Mouse (Mus musculus) lung, embryonic 14.5 days (tissue): Measurements from ENCODE around the gene Lmln. TPM values are rescaled to one million over a fixed set of nuclear protein-coding genes. Genes with fewer than 3 reads are reported as not detected.
"Not testable (repeated sequence)": the region's sequence is repeated elsewhere in the genome, so short reads cannot be mapped to it uniquely, and the experiment has no call there.

Experiments
- ATAC-seq: fragments of 200-750 bp; cut with Nextera tagmentation; 2 replicates; pipeline ENCODE4 v1.8.0; 2017; ENCODE audit warnings: mild to moderate bottlenecking, moderate TSS enrichment, moderate library complexity; ENCODE audit not compliant: insufficient read depth
- DNase-seq: peaks from one replicate; pipeline ENCODE4 v3.0.0-alpha.2; 2015
- H3K27ac ChIP-seq: fragments of 300-500 bp; sonication (generic); 2 replicates; pipeline ENCODE4 v1.5.1; 2014; ENCODE audit warnings: low read depth, mild to moderate bottlenecking, moderate library complexity
- H3K27me3 ChIP-seq: fragments of 300-500 bp; sonication (generic); 2 replicates; pipeline ENCODE4 v1.6.1; 2014; ENCODE audit warnings: low read length, control low read depth; ENCODE audit not compliant: insufficient read depth
- H3K36me3 ChIP-seq: fragments of 300-500 bp; sonication (generic); 2 replicates; pipeline ENCODE4 v1.6.1; 2014; ENCODE audit warnings: control low read depth; ENCODE audit not compliant: insufficient read depth
- H3K4me1 ChIP-seq: fragments of 300-500 bp; sonication (generic); 2 replicates; pipeline ENCODE4 v1.6.1; 2014; ENCODE audit warnings: antibody characterized with exemption, control low read depth; ENCODE audit not compliant: insufficient read depth
- H3K4me2 ChIP-seq: fragments of 300-500 bp; sonication (generic); 2 replicates; pipeline ENCODE4 v1.6.1; 2014; ENCODE audit warnings: mild to moderate bottlenecking
- H3K4me3 ChIP-seq: fragments of 300-500 bp; sonication (generic); 2 replicates; pipeline ENCODE4 v1.5.1; 2014; ENCODE audit warnings: low read depth, low read length
- H3K9ac ChIP-seq: fragments of 300-500 bp; sonication (generic); 2 replicates; pipeline ENCODE4 v1.6.1; 2014
- H3K9me3 ChIP-seq: fragments of 300-500 bp; sonication (generic); 2 replicates; pipeline ENCODE4 v1.6.1; 2016; ENCODE audit warnings: low read depth, low read length, control low read depth
- CTCF ChIP-seq: IDR thresholded peaks from 2 replicates; pipeline ENCODE4 v1.5.1; 2016; ENCODE audit warnings: antibody characterized with exemption, low read depth
- WGBS: fragments of 180-500 bp; shearing (Covaris S2); extraction: QIAGEN DNeasy Blood & Tissue Kit; methylation state at CpG from one replicate; pipeline ENCODE4 v1.1.7; 2014; 5-methylcytosine and 5-hydroxymethylcytosine counted together
- polyA plus RNA-seq: library from polyadenylated mRNA; unstranded; fragments of >200 nt; fragmentation: Nextera tagmentation; extraction: Ambion mirVana; gene quantifications from 2 replicates; pipeline ENCODE4 v1.2.1, GENCODE M21; 2014

The Lmln gene
- polyA plus RNA-seq, 1 experiment from 2014 or later, result 3.8 TPM

GRCm38 (mm10) chr16:33048004-33048403 lies 14.3 kb upstream of the Lmln start:
- no peaks in the 10 kb centered on the region for H3K36me3 ChIP-seq
- H3K9me3 ChIP-seq, result no peaks in the 10 kb centered on the region
- no peak overlapping the region for H3K9ac ChIP-seq
- H3K27ac ChIP-seq, result no peak overlapping the region
- DNase-seq, result no peak
- H3K27me3 ChIP-seq, result no peaks in the 10 kb centered on the region
- no peak for ATAC-seq
- no peak overlapping the region for H3K4me2 ChIP-seq
- no peak for TF ChIP-seq CTCF
- H3K4me3 ChIP-seq, result no peak overlapping the region
- H3K4me1 ChIP-seq, result no peaks in the 10 kb centered on the region
- WGBS, result 85% methylated on average over 1 of the region's 1 CpGs

- ATAC-seq (no peak), DNase-seq (no peak)
- no peaks in the 10 kb centered on the region for H3K9me3 ChIP-seq
- H3K4me1 ChIP-seq, result no peaks in the 10 kb centered on the region
- no peak overlapping the region for H3K4me3 ChIP-seq
- no peak overlapping the region for H3K27ac ChIP-seq
- H3K9ac ChIP-seq, result no peak overlapping the region
- no peaks in the 10 kb centered on the region for H3K27me3 ChIP-seq
- no peak for TF ChIP-seq CTCF
- WGBS, result 72% methylated on average over 2 of the region's 2 CpGs
- H3K4me2 ChIP-seq, result no peak overlapping the region
- no peaks in the 10 kb centered on the region for H3K36me3 ChIP-seq
These were observed 13.6 kb upstream of the Lmln start for GRCm38 (mm10) chr16:33048686-33049085.

DNA sequence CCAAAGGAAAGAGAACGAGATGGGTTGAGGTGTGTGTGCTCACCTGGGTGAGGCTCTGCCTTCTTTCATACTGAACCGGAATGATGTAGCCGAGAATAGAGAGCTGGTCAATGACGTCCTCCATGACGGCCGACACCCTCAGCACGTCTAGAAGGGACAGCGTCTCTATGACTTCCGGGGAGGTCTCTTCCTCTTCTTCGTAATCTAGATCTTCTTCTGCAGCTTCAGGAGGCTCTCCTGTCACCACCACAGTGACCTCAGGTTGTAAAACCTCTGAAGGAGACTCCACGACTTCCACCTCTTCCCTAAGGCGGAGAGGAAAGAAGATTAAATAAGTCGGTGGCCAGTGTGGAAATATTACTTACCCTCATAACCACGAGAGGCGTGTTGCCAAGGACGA lies 12.5 kb upstream of the Lmln start:
- H3K9ac ChIP-seq, result no peak overlapping the region
- DNase-seq, result no peak
- H3K4me2 ChIP-seq, result no peak overlapping the region
- no peaks in the 10 kb centered on the region for H3K27me3 ChIP-seq
- ATAC-seq, result no peak
- WGBS, result 89% methylated on average over 16 of the region's 16 CpGs
- H3K9me3 ChIP-seq, result no peaks in the 10 kb centered on the region
- H3K4me1 ChIP-seq, result no peaks in the 10 kb centered on the region
- H3K27ac ChIP-seq, result no peak overlapping the region
- no peak overlapping the region for H3K4me3 ChIP-seq
- H3K36me3 ChIP-seq, result no peaks in the 10 kb centered on the region
- TF ChIP-seq CTCF, result no peak

DNA sequence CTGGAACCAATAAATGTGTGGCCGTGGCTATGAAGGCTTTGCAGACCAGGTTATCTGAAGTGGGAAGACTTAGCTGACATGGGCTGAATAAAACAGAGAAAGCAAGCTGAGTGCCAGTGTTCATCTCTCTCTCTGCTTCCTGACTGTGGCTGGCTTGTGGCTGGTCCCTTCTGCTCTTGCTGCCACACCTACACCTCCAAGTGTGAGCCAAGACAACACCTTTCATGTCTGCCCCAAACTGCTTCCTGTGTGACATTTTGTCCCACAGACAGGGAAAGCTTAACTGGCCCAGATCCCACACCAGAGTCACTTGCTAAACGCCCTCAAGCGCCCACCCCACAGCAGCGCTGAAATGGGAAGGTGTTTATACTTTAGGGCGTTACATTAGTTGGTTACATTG lies 9.2 kb upstream of the Lmln start:
- no peak for DNase-seq
- 62% methylated on average over 5 of the region's 5 CpGs for WGBS
- no peak for TF ChIP-seq CTCF

GRCm38 (mm10) chr16:33054927-33055326 lies 7.4 kb upstream of the Lmln start:
- not testable (repeated sequence) for H3K4me3 ChIP-seq, ATAC-seq, H3K27me3 ChIP-seq, DNase-seq, H3K27ac ChIP-seq, H3K9ac ChIP-seq, H3K4me2 ChIP-seq, H3K9me3 ChIP-seq, H3K4me1 ChIP-seq
- peaks cover 23% of the 10 kb centered on the region for H3K36me3 ChIP-seq
- 86% methylated on average over 2 of the region's 2 CpGs for WGBS

More for the DNA sequence above, 9.2 kb upstream of the Lmln start:
- Histone ChIP-seq H3K4me3 (no peak overlapping the region), H3K36me3 (peaks cover 5% of the 10 kb centered on the region), H3K9ac (no peak overlapping the region), H3K4me2 (no peak overlapping the region), H3K27me3 (no peaks in the 10 kb centered on the region), H3K27ac (no peak overlapping the region), H3K9me3 (no peaks in the 10 kb centered on the region), H3K4me1 (no peaks in the 10 kb centered on the region)
- ATAC-seq, result no peak

GRCm38 (mm10) chr16:33055655-33056054 lies 6.7 kb upstream of the Lmln start:
- Histone ChIP-seq H3K27ac (no peak overlapping the region), H3K27me3 (no peaks in the 10 kb centered on the region), H3K4me1 (no peaks in the 10 kb centered on the region), H3K4me3 (peak overlapping the region; percentile 82), H3K4me2 (peak overlapping the region; percentile 71), H3K36me3 (peaks cover 30% of the 10 kb centered on the region), H3K9ac (no peak overlapping the region), H3K9me3 (no peaks in the 10 kb centered on the region)
- TF ChIP-seq CTCF, result no peak
- peak; percentile 23; the same call in 1 of the 2 replicates for ATAC-seq
- WGBS, result 18% methylated on average over 10 of the region's 10 CpGs
- no peak for DNase-seq

DNA sequence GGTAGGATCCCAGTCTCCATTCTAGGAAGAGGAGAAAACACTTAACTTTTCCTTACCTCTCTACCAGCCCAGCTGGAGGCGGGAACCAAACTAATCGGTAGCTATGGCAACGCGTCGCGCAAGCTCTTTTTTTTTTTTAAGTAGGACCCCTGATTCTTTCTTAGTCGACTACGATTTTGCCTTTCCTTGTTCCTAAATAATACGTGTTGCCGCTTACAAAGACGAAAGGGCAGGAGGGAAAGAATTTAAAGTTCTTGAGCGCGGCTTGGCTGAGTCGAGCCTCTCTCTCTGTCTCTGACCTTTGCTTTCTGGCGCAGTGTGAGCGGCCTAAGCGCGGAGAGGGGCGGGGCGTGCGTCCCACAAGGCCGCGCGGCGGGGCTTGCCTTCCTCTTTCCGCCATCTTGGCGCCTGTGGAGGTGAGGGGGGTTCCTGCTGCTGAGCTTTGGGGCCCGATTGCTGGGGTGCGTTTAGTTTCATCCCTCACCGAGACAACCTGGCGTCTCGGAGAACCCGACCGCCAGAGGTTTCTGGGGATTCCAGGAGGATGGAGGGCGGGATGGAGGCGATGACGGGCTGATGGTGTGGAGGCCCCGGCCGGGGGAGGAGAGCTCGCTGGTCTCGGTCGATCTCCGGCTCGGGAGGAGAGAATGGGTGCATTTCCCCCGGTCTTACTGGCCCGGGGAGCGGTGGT lies 6.1 kb upstream of the Lmln start, which contains the start of the genes Iqcg and Rpl35a:
Gene Iqcg (minus strand): TSS at position 124 of the 691 bp plus-strand sequence.
Gene Rpl35a (plus strand): TSS at position 359 of the 691 bp plus-strand sequence.
- WGBS, result under 1% methylated on average over 47 of the region's 47 CpGs
- Histone ChIP-seq H3K27ac (peak within 1 kb of the TSS; percentile 85), H3K9ac (peak within 1 kb of the TSS; percentile 93)

More for the DNA sequence above, 6.1 kb upstream of the Lmln start, which contains the start of the genes Iqcg and Rpl35a:
- Histone ChIP-seq H3K4me3 (peak within 1 kb of the TSS; percentile 82), H3K4me2 (peak within 1 kb of the TSS; percentile 71), H3K9me3 (no peaks in the 10 kb centered on the region), H3K36me3 (peaks cover 35% of the 10 kb centered on the region), H3K4me1 (no peaks in the 10 kb centered on the region), H3K27me3 (no peaks in the 10 kb centered on the region)
- no peak for TF ChIP-seq CTCF
- DNase-seq (peak; percentile 95), ATAC-seq (peak; percentile 93)
